Mouse (Mus musculus): ENCODE results near the gene 9530077C05Rik. TPM values are rescaled to one million over a fixed set of nuclear protein-coding genes. Genes with fewer than 3 reads are reported as not detected.

Gene 9530077C05Rik
- polyA plus RNA-seq, 1 experiment from 2014 or later, result 5.8 TPM

Other genes starting within 250 kb of the 9530077C05Rik start
- gene Zfp872, start 223.4 kb upstream of the 9530077C05Rik start, polyA plus RNA-seq (2014; fragmentation: Nextera tagmentation; extraction: Ambion mirVana), result 0.13 and 0.32 TPM in 2 replicates
- 19.8 and 24.6 TPM in 2 replicates for gene Zfp809, start 185.8 kb upstream of the 9530077C05Rik start, polyA plus RNA-seq (2014; fragmentation: Nextera tagmentation; extraction: Ambion mirVana)
- 5.3 and 7.8 TPM in 2 replicates for gene Zfp599, start 151.6 kb upstream of the 9530077C05Rik start, polyA plus RNA-seq (2014; fragmentation: Nextera tagmentation; extraction: Ambion mirVana)
- 18.5 and 28.8 TPM in 2 replicates for gene Zfp810, start 103.9 kb upstream of the 9530077C05Rik start, polyA plus RNA-seq (2014; fragmentation: Nextera tagmentation; extraction: Ambion mirVana)
- gene Anln, start 22.3 kb upstream of the 9530077C05Rik start, polyA plus RNA-seq (2014; fragmentation: Nextera tagmentation; extraction: Ambion mirVana), result 34.6 and 54.3 TPM in 2 replicates
- gene Gm17545, start 42.8 kb downstream of the 9530077C05Rik start, polyA plus RNA-seq (2014; fragmentation: Nextera tagmentation; extraction: Ambion mirVana), result not detected in 2 replicates
- 72.1 and 86.0 TPM in 2 replicates for gene Rp9, start 58.2 kb downstream of the 9530077C05Rik start, polyA plus RNA-seq (2014; fragmentation: Nextera tagmentation; extraction: Ambion mirVana)
- 6.2 and 12.3 TPM in 2 replicates for gene Bbs9, start 64.2 kb downstream of the 9530077C05Rik start, polyA plus RNA-seq (2014; fragmentation: Nextera tagmentation; extraction: Ambion mirVana)

All from kidney, embryonic 14.5 days (tissue).